Mouse (Mus musculus): Measurements from ENCODE around the gene Gtf3c5.

- TF ChIP-seq CTCF (IDR thresholded peaks at IDR 0.05; ENCODE audit: low read depth) = no peak
- no peak for TF ChIP-seq EP300 (IDR thresholded peaks at IDR 0.05; ENCODE audit: low read depth)
Observed at GRCm38 (mm10) chr2:28582647-28583353, 751 bp downstream of the Gtf3c5 start.

Measured in heart, postnatal 0 days (tissue).